Mouse (Mus musculus) testis, adult 2 months (tissue): ENCODE results near the gene Nxph3. TPM values are rescaled to one million over a fixed set of nuclear protein-coding genes. Genes with fewer than 3 reads are reported as not detected.

ENCODE experiments used
- H3K27ac ChIP-seq: fragments of 200-500 bp; 2 replicates; pipeline ENCODE4 v1.5.1; 2012; ENCODE audit warnings: low read depth, low read length; ENCODE audit not compliant: control insufficient read depth, insufficient read depth
- H3K27me3 ChIP-seq: fragments of 200-500 bp; 2 replicates; pipeline ENCODE4 v1.6.1; 2012; ENCODE audit warnings: mild to moderate bottlenecking, low read length, moderate library complexity; ENCODE audit not compliant: control insufficient read depth, insufficient read depth
- H3K36me3 ChIP-seq: fragments of 200-500 bp; 2 replicates; pipeline ENCODE4 v1.6.1; 2012; ENCODE audit warnings: mild to moderate bottlenecking, low read length; ENCODE audit not compliant: control insufficient read depth, insufficient read depth
- H3K4me1 ChIP-seq: fragments of 200-500 bp; 2 replicates; pipeline ENCODE4 v1.6.1; 2012; ENCODE audit warnings: low read length; ENCODE audit not compliant: control insufficient read depth, insufficient read depth
- H3K4me3 ChIP-seq: fragments of 200-500 bp; 2 replicates; pipeline ENCODE4 v1.5.1; 2012; ENCODE audit warnings: low read depth, mild to moderate bottlenecking, low read length, moderate library complexity, mixed read lengths; ENCODE audit not compliant: control insufficient read depth
- CTCF ChIP-seq: fragments of 200-500 bp; IDR thresholded peaks from 2 replicates; pipeline ENCODE4 v1.5.1; 2012; ENCODE audit warnings: low read depth, mild to moderate bottlenecking, inconsistent platforms, low read length, moderate library complexity; ENCODE audit not compliant: control insufficient read depth, insufficient read depth, insufficient replicate concordance
- POLR2A ChIP-seq: fragments of 200-500 bp; IDR thresholded peaks from 2 replicates; pipeline ENCODE4 v1.6.1; 2012; ENCODE audit warnings: low read depth, mild to moderate bottlenecking, inconsistent platforms, low read length, moderate library complexity; ENCODE audit not compliant: control insufficient read depth
- polyA plus RNA-seq: library from polyadenylated mRNA; depleted of rRNA; stranded (reverse); fragments of >200 nt; gene quantifications from 2 replicates; pipeline ENCODE4 v1.2.3, GENCODE M21; 2012; rRNA removed

Nxph3 gene
- polyA plus RNA-seq, 1 experiment: 1.9 TPM

DNA sequence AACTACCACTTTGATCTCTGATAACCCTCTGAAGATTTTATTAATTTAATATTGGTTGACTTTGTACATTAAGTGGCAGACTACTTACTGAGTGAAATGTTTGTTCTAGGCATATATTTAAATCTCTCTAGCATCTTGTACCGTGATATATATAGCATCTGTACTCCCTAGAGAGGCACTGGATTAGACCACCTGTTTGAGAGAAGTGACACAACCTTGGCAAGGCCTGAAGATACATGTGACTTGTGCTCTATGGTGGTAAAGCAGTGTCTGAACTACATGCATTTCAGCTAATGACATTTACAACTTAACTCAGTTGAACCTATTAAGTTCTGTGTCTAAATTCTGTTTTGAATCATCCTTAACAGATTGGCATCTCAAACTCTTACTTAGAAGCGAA lies 41.4 kb downstream of the Nxph3 start:
- Histone ChIP-seq H3K27ac (no peak overlapping the region), H3K4me3 (no peak overlapping the region), H3K27me3 (no peaks in the 10 kb centered on the region), H3K4me1 (no peaks in the 10 kb centered on the region), H3K36me3 (no peaks in the 10 kb centered on the region; the same call in 1 of the 2 replicates)
- TF ChIP-seq POLR2A (no peak), CTCF (no peak)

DNA sequence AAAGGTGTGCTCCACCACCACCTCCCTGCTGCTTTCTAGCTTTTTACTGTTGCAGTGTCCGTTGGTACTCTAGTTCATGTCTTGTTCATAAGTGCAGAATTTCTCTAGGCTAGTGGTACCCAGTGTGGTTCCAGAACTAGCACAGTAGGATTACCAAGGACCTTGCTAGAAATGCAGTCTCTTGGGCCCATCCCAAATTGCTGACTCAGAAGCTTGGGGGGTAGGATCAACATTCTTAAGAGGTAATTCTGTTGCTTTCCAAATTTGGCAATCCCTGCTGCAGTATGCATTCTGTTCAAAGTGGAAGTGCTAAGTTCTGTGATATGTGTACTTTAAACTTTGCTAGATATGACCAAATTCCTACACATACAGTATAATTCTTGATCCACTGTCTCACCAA lies 46.6 kb downstream of the Nxph3 start:
- Histone ChIP-seq H3K36me3 (no peaks in the 10 kb centered on the region), H3K27me3 (no peaks in the 10 kb centered on the region), H3K27ac (no peak overlapping the region), H3K4me3 (no peak overlapping the region), H3K4me1 (no peaks in the 10 kb centered on the region)
- TF ChIP-seq POLR2A: no peak
- TF ChIP-seq CTCF: no peak

DNA sequence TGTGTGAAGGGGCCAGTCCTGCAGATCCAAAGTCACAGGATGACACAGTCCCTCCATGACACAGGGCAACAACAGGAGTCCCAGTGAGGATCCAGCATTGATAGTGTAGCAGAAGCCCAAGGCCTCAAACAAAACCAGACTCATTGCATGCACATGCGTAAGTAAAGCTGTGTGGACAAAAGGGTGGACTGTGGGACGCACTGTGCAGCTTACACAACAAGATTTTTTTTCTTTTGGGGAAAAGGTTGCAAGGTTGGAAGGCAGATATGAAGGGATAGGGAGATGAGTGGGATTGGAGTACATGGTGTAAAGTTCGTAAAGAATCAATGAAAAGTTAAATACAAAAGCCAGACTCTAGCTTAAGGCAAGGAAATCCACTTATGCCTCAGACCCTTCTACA lies 52.2 kb downstream of the Nxph3 start:
- Histone ChIP-seq H3K27me3 (no peaks in the 10 kb centered on the region), H3K36me3 (no peaks in the 10 kb centered on the region), H3K27ac (no peak overlapping the region), H3K4me3 (no peak overlapping the region), H3K4me1 (no peaks in the 10 kb centered on the region)
- TF ChIP-seq CTCF: no peak
- no peak for TF ChIP-seq POLR2A

DNA sequence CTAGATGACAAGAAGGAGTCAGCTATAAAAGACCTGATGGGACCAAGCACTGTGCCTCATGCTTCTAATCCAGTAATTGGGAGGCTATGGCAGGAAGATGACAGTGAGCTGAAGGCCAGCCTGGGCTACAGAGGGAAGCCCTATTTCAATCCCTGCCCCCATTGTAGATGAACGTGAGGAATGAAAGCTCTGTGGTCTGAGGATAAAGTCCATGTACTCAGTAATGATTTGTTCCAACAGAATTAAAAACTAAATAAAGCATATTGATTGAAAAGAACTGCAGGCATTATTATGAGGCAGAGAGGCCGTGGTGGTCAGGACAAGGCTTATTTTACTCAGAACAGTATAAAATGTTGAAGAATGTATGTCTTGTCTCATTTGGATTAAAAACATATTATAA lies 53.5 kb downstream of the Nxph3 start:
- Histone ChIP-seq H3K36me3 (no peaks in the 10 kb centered on the region), H3K4me1 (no peaks in the 10 kb centered on the region), H3K27ac (no peak overlapping the region), H3K27me3 (no peaks in the 10 kb centered on the region), H3K4me3 (no peak overlapping the region)
- TF ChIP-seq POLR2A: no peak
- no peak for TF ChIP-seq CTCF

Other genes with a start within 250 kb of the Nxph3 start
- 89.5 and 93.1 TPM in 2 replicates for gene Kat7, start 204.3 kb downstream of the Nxph3 start, polyA plus RNA-seq
- gene Fam117a, start 177.6 kb downstream of the Nxph3 start, polyA plus RNA-seq: 16.7 TPM in 2 replicates
- 45.4 and 48.5 TPM in 2 replicates for gene Slc35b1, start 129.9 kb downstream of the Nxph3 start, polyA plus RNA-seq
- gene Spop, start 100.5 kb downstream of the Nxph3 start, polyA plus RNA-seq: 17.9 and 19.6 TPM in 2 replicates
- gene Ngfr, start 73.2 kb upstream of the Nxph3 start, polyA plus RNA-seq: 16.3 and 18.9 TPM in 2 replicates
- gene Phb, start 152.4 kb upstream of the Nxph3 start, polyA plus RNA-seq: 19.3 and 21.5 TPM in 2 replicates
- 11.2 and 11.8 TPM in 2 replicates for gene Zfp652, start 198.1 kb upstream of the Nxph3 start, polyA plus RNA-seq
- gene B130006D01Rik, start 209.0 kb upstream of the Nxph3 start, polyA plus RNA-seq: 0.08 and 0.09 TPM in 2 replicates